ENCODE assay signal across 8 mouse cellular contexts in genomic region chr11:11873023-11873908, GRCm38 (mm10). TPM values are rescaled to one million over a fixed set of nuclear protein-coding genes. Genes with fewer than 3 reads are reported as not detected.
A peak's percentile ranks its signal among the peaks of the same experiment; 100 is the strongest.
DNase-seq lines count a peak whose midpoint lies in the region; ATAC-seq lines count a peak whose summit lies in the region.

No protein-coding gene starts in this region.

- no peak overlapping the region for H3K4me3 ChIP-seq in hindbrain, embryonic 13.5 days
- H3K4me3 ChIP-seq in midbrain, embryonic 13.5 days (replicated peaks) = no peak overlapping the region

- ATAC-seq in frontal cortex, adult (ENCODE audit: low TSS enrichment) = peak; percentile 62; the same call in 1 of the 2 replicates
- ATAC-seq in hindbrain, embryonic 13.5 days (ENCODE audit: low FRiP score) = no peak
- peak; percentile 59; the same call in 1 of the 2 replicates for ATAC-seq in midbrain, embryonic 13.5 days

- 0 out of 2 replicates have a peak, but pooled peaks cover 3% of the 10 kb centered on the region for H3K27me3 ChIP-seq in hindbrain, embryonic 13.5 days
- H3K27me3 ChIP-seq in midbrain, embryonic 13.5 days = 0 out of 2 replicates have a peak, but pooled peaks cover 2% of the 10 kb centered on the region

- H3K9ac ChIP-seq in hindbrain, embryonic 13.5 days = no peak overlapping the region
- H3K9ac ChIP-seq in midbrain, embryonic 13.5 days (replicated peaks) = no peak overlapping the region

- peak overlapping the region; percentile 30; the same call in 1 of the 2 replicates for H3K27ac ChIP-seq in hindbrain, embryonic 13.5 days
- H3K27ac ChIP-seq in midbrain, embryonic 13.5 days = peak overlapping the region; percentile 9

- no peaks in the 10 kb centered on the region for H3K9me3 ChIP-seq in hindbrain, embryonic 13.5 days
- no peaks in the 10 kb centered on the region for H3K9me3 ChIP-seq in midbrain, embryonic 13.5 days

- WGBS in hindbrain, embryonic 13.5 days = 52% methylated on average over 20 of the region's 20 CpGs
- 40% methylated on average over 20 of the region's 20 CpGs for WGBS in midbrain, embryonic 13.5 days

- H3K4me1 ChIP-seq in hindbrain, embryonic 13.5 days (replicated peaks) = peaks cover 15% of the 10 kb centered on the region
- H3K4me1 ChIP-seq in midbrain, embryonic 13.5 days (replicated peaks) = peaks cover 34% of the 10 kb centered on the region

- no peak for DNase-seq in frontal cortex, postnatal 10 days (ENCODE audit: low spot score in 2 of 2)
- peak; percentile 64 for DNase-seq in R1 (ENCODE audit: low read depth, low spot score)
- peak; percentile 73 for DNase-seq in gastrocnemius, postnatal 10 days
- no peak for DNase-seq in adrenal gland, adult 8-10 months
- DNase-seq in kidney, adult 9 months = no peak

- no peaks in the 10 kb centered on the region for H3K36me3 ChIP-seq in hindbrain, embryonic 13.5 days
- H3K36me3 ChIP-seq in midbrain, embryonic 13.5 days = no peaks in the 10 kb centered on the region

- H3K4me2 ChIP-seq in hindbrain, embryonic 13.5 days = no peak overlapping the region
- H3K4me2 ChIP-seq in midbrain, embryonic 13.5 days (replicated peaks) = no peak overlapping the region

RNA-seq across cellular contexts. Expression of gene Ddc, which starts 24.7 kb away (rescaled TPM):
- 10 to 100 TPM; 38.1 to 45.7 TPM for total RNA-seq in gastrocnemius, postnatal 10 days (2021)
- 5.8 and 7.7 TPM in 2 replicates for polyA plus RNA-seq in hindbrain, embryonic 13.5 days (2015; fragmentation: Nextera tagmentation; extraction: Ambion mirVana)
- polyA plus RNA-seq in midbrain, embryonic 13.5 days (2015; fragmentation: Nextera tagmentation; extraction: Ambion mirVana) = 17.8 and 43.0 TPM in 2 replicates
- 100 to 1,000 TPM in 2 of 4 experiments, 10 to 100 TPM in 2; 75.6 to 147 (median 95.4) TPM for total RNA-seq in adrenal gland, adult 8-10 months (2022)

Comparison
In these comparisons a context has a peak if more than half of its experiments do, and no peak if none do; other contexts are left out.
1. DNase-seq: peak in R1 (single experiment) and gastrocnemius, postnatal 10 days (single experiment); none in frontal cortex, postnatal 10 days (0 of 2), adrenal gland, adult 8-10 months (single experiment) and kidney, adult 9 months (single experiment).